Mouse (Mus musculus): ENCODE results near the gene Ubtd2. TPM values are rescaled to one million over a fixed set of nuclear protein-coding genes. Genes with fewer than 3 reads are reported as not detected.
A peak's percentile ranks its signal among the peaks of the same experiment; 100 is the strongest.

Ubtd2 gene
- polyA plus RNA-seq, 1 experiment from 2014 or later: 4.5 TPM

GRCm38 (mm10) chr11:32524122-32524920 lies 69.2 kb downstream of the Ubtd2 start:
- ATAC-seq (ENCODE audit: low read depth): no peak
- Histone ChIP-seq H3K4me2 (ENCODE audit: low read depth, low read length) (no peak overlapping the region), H3K4me1 (ENCODE audit: control insufficient read depth, low read depth, low read length) (no peaks in the 10 kb centered on the region; the same call in 1 of the 2 replicates), H3K4me3 (ENCODE audit: low read depth, low read length) (no peak overlapping the region), H3K9me3 (replicated peaks; ENCODE audit: control insufficient read depth, low read length) (no peaks in the 10 kb centered on the region), H3K27me3 (ENCODE audit: control insufficient read depth, insufficient read depth, low read depth, low read length) (no peaks in the 10 kb centered on the region), H3K9ac (ENCODE audit: low read depth, low read length) (no peak overlapping the region), H3K36me3 (ENCODE audit: control insufficient read depth, insufficient read depth) (no peaks in the 10 kb centered on the region), H3K27ac (ENCODE audit: low read length) (no peak overlapping the region)
- 67% methylated on average over 11 of the region's 11 CpGs for WGBS (ENCODE audit: insufficient replicate concordance)

- H3K27me3 ChIP-seq (ENCODE audit: control insufficient read depth, insufficient read depth, low read depth, low read length): no peaks in the 10 kb centered on the region
- 66% methylated on average over 4 of the region's 4 CpGs for WGBS (ENCODE audit: insufficient replicate concordance)
- no peak overlapping the region for H3K4me2 ChIP-seq (ENCODE audit: low read depth, low read length)
- no peak overlapping the region for H3K27ac ChIP-seq (ENCODE audit: low read length)
- H3K36me3 ChIP-seq (ENCODE audit: control insufficient read depth, insufficient read depth): no peaks in the 10 kb centered on the region
- H3K9me3 ChIP-seq (replicated peaks; ENCODE audit: control insufficient read depth, low read length): no peaks in the 10 kb centered on the region
- H3K4me1 ChIP-seq (ENCODE audit: control insufficient read depth, low read depth, low read length): peaks cover 4% of the 10 kb centered on the region
- no peak overlapping the region for H3K4me3 ChIP-seq (ENCODE audit: low read depth, low read length)
- ATAC-seq (ENCODE audit: low read depth): no peak
- no peak overlapping the region for H3K9ac ChIP-seq (ENCODE audit: low read depth, low read length)
These were observed 71.8 kb downstream of the Ubtd2 start for GRCm38 (mm10) chr11:32527006-32527405.

- WGBS (ENCODE audit: insufficient replicate concordance): 50% methylated on average over 1 of the region's 1 CpGs
- Histone ChIP-seq H3K27me3 (ENCODE audit: control insufficient read depth, insufficient read depth, low read depth, low read length) (no peaks in the 10 kb centered on the region), H3K9ac (ENCODE audit: low read depth, low read length) (no peak overlapping the region), H3K27ac (ENCODE audit: low read length) (no peak overlapping the region), H3K4me2 (ENCODE audit: low read depth, low read length) (no peak overlapping the region), H3K4me1 (ENCODE audit: control insufficient read depth, low read depth, low read length) (peaks cover 27% of the 10 kb centered on the region), H3K36me3 (ENCODE audit: control insufficient read depth, insufficient read depth) (no peaks in the 10 kb centered on the region), H3K4me3 (ENCODE audit: low read depth, low read length) (no peak overlapping the region), H3K9me3 (replicated peaks; ENCODE audit: control insufficient read depth, low read length) (no peaks in the 10 kb centered on the region)
- no peak for ATAC-seq (ENCODE audit: low read depth)
These were observed 75.0 kb downstream of the Ubtd2 start for GRCm38 (mm10) chr11:32530151-32530550.

- peak within 1 kb of the TSS; percentile 77 for H3K4me3 ChIP-seq (ENCODE audit: low read depth, low read length)
- peak within 1 kb of the TSS; percentile 81 for H3K9ac ChIP-seq (ENCODE audit: low read depth, low read length)
- peak within 1 kb of the TSS; percentile 67 for H3K27ac ChIP-seq (ENCODE audit: low read length)
- peak within 1 kb of the TSS; percentile 100 for H3K4me2 ChIP-seq (ENCODE audit: low read depth, low read length)
- no peaks in the 10 kb centered on the region for H3K27me3 ChIP-seq (ENCODE audit: control insufficient read depth, insufficient read depth, low read depth, low read length)
- H3K36me3 ChIP-seq (ENCODE audit: control insufficient read depth, insufficient read depth): no peaks in the 10 kb centered on the region
- no peak for ATAC-seq (ENCODE audit: low read depth)
- H3K9me3 ChIP-seq (replicated peaks; ENCODE audit: control insufficient read depth, low read length): no peaks in the 10 kb centered on the region
- H3K4me1 ChIP-seq (ENCODE audit: control insufficient read depth, low read depth, low read length): peaks cover 27% of the 10 kb centered on the region
- 2% methylated on average over 33 of the region's 33 CpGs for WGBS (ENCODE audit: insufficient replicate concordance)
These were observed 76.9 kb downstream of the Ubtd2 start, which contains the start of gene Efcab9 for GRCm38 (mm10) chr11:32531871-32532764. Gene Efcab9 (minus strand): TSS chr11:32532081.

GRCm38 (mm10) chr11:32532765-32533481 lies 77.8 kb downstream of the Ubtd2 start, which contains the start of gene Stk10:
Gene Stk10 (plus strand): TSS chr11:32533305.
- H3K4me1 ChIP-seq (ENCODE audit: control insufficient read depth, low read depth, low read length): peaks cover 28% of the 10 kb centered on the region
- H3K9me3 ChIP-seq (replicated peaks; ENCODE audit: control insufficient read depth, low read length): no peaks in the 10 kb centered on the region
- peak within 1 kb of the TSS; percentile 77 for H3K4me3 ChIP-seq (ENCODE audit: low read depth, low read length)
- ATAC-seq (ENCODE audit: low read depth): peak; percentile 97
- no peaks in the 10 kb centered on the region for H3K36me3 ChIP-seq (ENCODE audit: control insufficient read depth, insufficient read depth)
- H3K9ac ChIP-seq (ENCODE audit: low read depth, low read length): peak within 1 kb of the TSS; percentile 81
- peak within 1 kb of the TSS; percentile 100 for H3K4me2 ChIP-seq (ENCODE audit: low read depth, low read length)
- no peaks in the 10 kb centered on the region for H3K27me3 ChIP-seq (ENCODE audit: control insufficient read depth, insufficient read depth, low read depth, low read length)
- H3K27ac ChIP-seq (ENCODE audit: low read length): peak within 1 kb of the TSS; percentile 67
- under 1% methylated on average over 74 of the region's 82 CpGs for WGBS (ENCODE audit: insufficient replicate concordance)

- no peaks in the 10 kb centered on the region for H3K9me3 ChIP-seq (replicated peaks; ENCODE audit: control insufficient read depth, low read length)
- H3K4me1 ChIP-seq (ENCODE audit: control insufficient read depth, low read depth, low read length): peaks cover 35% of the 10 kb centered on the region
- H3K9ac ChIP-seq (ENCODE audit: low read depth, low read length): peak overlapping the region; percentile 81
- peak overlapping the region; percentile 77 for H3K4me3 ChIP-seq (ENCODE audit: low read depth, low read length)
- peak; percentile 22 for ATAC-seq (ENCODE audit: low read depth)
- H3K27ac ChIP-seq (ENCODE audit: low read length): peak overlapping the region; percentile 54
- 1% methylated on average over 24 of the region's 24 CpGs for WGBS (ENCODE audit: insufficient replicate concordance)
- peak overlapping the region; percentile 100 for H3K4me2 ChIP-seq (ENCODE audit: low read depth, low read length)
- H3K27me3 ChIP-seq (ENCODE audit: control insufficient read depth, insufficient read depth, low read depth, low read length): no peaks in the 10 kb centered on the region
- no peaks in the 10 kb centered on the region for H3K36me3 ChIP-seq (ENCODE audit: control insufficient read depth, insufficient read depth)
These were observed 78.5 kb downstream of the Ubtd2 start for GRCm38 (mm10) chr11:32533482-32534261.

- H3K9ac ChIP-seq (ENCODE audit: low read depth, low read length): no peak overlapping the region
- 57% methylated on average over 7 of the region's 7 CpGs for WGBS (ENCODE audit: insufficient replicate concordance)
- H3K27me3 ChIP-seq (ENCODE audit: control insufficient read depth, insufficient read depth, low read depth, low read length): no peaks in the 10 kb centered on the region
- H3K4me2 ChIP-seq (ENCODE audit: low read depth, low read length): peak overlapping the region; percentile 100
- H3K9me3 ChIP-seq (replicated peaks; ENCODE audit: control insufficient read depth, low read length): no peaks in the 10 kb centered on the region
- H3K36me3 ChIP-seq (ENCODE audit: control insufficient read depth, insufficient read depth): no peaks in the 10 kb centered on the region
- H3K27ac ChIP-seq (ENCODE audit: low read length): peak overlapping the region; percentile 32; the same call in 1 of the 2 replicates
- ATAC-seq (ENCODE audit: low read depth): no peak
- H3K4me1 ChIP-seq (ENCODE audit: control insufficient read depth, low read depth, low read length): peaks cover 44% of the 10 kb centered on the region
- H3K4me3 ChIP-seq (ENCODE audit: low read depth, low read length): peak overlapping the region; percentile 77
These were observed 79.4 kb downstream of the Ubtd2 start for GRCm38 (mm10) chr11:32534453-32535075.

- Histone ChIP-seq H3K4me1 (ENCODE audit: control insufficient read depth, low read depth, low read length) (peaks cover 55% of the 10 kb centered on the region), H3K4me3 (ENCODE audit: low read depth, low read length) (no peak overlapping the region), H3K36me3 (ENCODE audit: control insufficient read depth, insufficient read depth) (no peaks in the 10 kb centered on the region), H3K27me3 (ENCODE audit: control insufficient read depth, insufficient read depth, low read depth, low read length) (no peaks in the 10 kb centered on the region), H3K9ac (ENCODE audit: low read depth, low read length) (no peak overlapping the region), H3K4me2 (ENCODE audit: low read depth, low read length) (no peak overlapping the region), H3K27ac (ENCODE audit: low read length) (no peak overlapping the region), H3K9me3 (replicated peaks; ENCODE audit: control insufficient read depth, low read length) (no peaks in the 10 kb centered on the region)
- 85% methylated on average over 4 of the region's 4 CpGs for WGBS (ENCODE audit: insufficient replicate concordance)
- no peak for ATAC-seq (ENCODE audit: low read depth)
These were observed 80.5 kb downstream of the Ubtd2 start for GRCm38 (mm10) chr11:32535646-32536045.
